Mouse (Mus musculus) cerebellum, postnatal 14 days (tissue): ENCODE measurements around the gene Elk4.

Source experiments
- DNase-seq, 2 experiments: peaks; one replicate each; pipeline ENCODE4 v3.0.0; 2021; ENCODE audit warnings: mixed read lengths in 2 of 2

Elk4 gene

DNA sequence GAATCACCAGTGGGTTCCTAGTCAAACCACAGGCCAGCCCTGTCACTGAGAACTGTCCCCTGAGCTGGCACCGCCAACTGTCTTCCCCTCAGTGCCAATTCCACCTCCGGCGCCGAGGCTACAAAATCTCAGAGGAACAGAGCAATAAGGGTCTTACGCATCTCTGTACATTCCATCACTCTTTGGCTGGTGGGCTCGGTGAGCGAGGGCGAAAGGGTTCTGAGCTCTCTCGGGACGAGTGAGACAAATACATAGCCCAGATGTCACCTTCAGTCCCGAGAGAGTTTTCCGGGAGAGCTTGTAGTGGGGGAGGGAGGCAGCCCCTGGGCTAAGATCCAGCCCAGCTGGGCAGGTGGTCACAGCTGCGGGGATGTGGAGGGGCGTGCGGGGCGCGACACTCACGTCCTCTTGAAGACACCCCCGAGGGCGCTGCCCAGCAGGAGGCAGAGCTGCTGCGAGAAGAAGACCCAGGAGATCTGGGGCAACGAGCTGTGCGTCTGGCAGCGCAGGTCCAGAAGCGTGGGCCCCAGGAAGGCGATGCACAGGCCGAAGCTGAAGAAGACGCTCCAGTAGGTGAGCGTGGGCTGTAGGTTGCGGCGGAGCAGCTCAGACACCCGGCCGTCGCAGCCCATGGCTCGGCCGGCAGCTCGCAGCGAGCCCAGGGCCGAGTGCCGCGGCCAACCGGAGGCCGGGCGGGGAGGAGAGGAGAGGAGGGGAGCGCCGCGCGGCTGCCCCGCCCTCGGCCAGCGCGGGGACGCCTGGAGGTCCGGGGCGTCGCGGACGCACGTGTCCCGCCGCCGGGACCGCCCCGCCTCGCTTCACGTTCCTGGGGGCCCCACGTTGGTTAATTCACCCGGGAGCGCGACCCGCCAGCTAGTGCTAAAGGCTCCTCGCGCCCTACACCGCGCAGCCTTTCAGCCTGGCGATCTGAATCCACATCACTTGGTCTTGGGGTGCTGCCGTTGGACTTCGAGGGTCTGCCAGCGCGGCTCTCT lies 60.2 kb downstream of the Elk4 start, which contains the start of gene Mfsd4a:
Gene Mfsd4a, minus strand, starts transcription at position 802 of the 995 bp plus-strand sequence.
- DNase-seq: peak; percentile 65 to 79

DNA sequence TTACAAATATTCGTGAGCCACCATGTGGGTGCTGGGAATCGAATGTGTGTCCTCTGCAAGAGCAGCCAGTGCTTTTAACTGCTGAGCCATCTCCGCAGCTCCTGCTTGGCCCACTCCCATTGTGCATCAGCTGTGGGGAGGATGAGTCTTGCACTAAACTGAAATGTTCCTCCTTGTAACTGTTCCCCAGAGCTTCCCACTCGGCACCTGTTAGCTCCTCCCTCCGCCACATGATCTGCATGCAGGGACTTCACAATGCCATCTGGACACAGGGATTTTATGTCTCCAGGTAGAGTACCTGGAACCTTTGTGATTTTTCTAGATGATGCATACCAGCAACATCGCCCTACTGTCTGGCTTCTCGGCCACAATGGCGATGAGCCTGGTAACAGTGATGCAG lies 62.0 kb downstream of the Elk4 start:
- no peak for DNase-seq

DNA sequence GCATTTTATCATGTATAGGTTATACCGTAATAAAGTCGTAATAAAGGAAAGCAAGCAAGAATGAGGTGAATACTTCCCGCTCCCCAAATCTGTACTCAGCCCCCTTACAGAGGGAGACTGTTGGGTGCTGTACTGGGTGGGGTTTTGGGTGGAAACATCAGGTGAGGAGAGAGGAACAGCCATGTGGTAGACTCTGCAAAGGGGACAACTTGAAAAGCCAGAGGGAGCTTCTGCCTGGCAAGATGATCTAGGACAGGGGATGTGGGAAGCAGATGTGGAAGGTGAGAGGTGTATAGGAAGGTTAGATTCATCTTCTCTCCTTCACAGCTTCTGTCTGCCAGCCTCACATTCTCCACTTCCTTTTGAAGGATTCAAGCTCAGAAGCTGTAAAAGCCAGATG lies 63.3 kb downstream of the Elk4 start:
- no peak for DNase-seq

DNA sequence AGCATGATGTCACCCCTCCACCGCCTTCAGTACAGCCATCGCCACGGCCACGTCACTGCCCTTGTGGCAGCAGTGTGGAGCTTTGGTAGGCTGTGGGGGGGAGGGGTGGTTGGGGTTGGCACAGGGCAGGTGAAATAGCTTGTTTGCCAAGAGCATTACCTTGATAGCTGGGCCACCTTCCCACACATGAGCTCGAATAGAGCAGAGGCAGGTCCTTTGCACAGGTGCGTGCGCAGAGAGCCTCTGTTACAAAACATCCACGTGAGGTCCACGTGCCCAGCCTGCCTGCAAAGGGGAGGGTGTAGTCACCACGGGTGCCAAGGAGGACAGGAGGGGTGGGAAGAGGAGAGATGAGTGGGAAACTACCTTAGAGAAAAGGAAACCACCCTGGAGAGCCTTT lies 68.2 kb downstream of the Elk4 start:
- DNase-seq: no peak

DNA sequence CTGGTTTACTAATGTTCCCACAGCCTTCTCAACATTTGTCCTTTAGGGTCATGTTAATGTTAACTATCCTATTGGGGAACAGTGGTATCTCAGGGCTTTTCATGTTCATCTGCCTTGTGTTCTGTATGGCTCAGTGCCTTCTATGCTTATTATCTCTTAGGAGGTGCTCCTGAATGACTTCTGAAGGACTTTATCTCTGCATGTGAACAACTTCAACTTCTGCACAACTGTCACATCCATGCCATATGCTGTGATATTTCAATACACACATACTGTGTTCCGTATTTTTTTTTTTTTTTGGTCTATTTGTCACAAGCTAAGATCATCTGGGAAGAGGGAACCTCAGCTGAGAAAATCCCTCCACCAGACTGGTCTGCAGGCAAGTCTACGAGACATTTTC lies 71.0 kb downstream of the Elk4 start:
- DNase-seq: no peak
